Mouse (Mus musculus) hindbrain, embryonic 13.5 days (tissue): ENCODE results near the gene Ccl6. TPM values are rescaled to one million over a fixed set of nuclear protein-coding genes. Genes with fewer than 3 reads are reported as not detected.

Experiments
- ATAC-seq: fragments of 200-750 bp; cut with Nextera tagmentation; 2 replicates; pipeline ENCODE4 v1.8.0; 2017; ENCODE audit warnings: moderate TSS enrichment; ENCODE audit not compliant: low FRiP score
- H3K27ac ChIP-seq: fragments of 300-500 bp; sonication (generic); 2 replicates; pipeline ENCODE4 v1.5.1; 2015; ENCODE audit warnings: inconsistent platforms, mild to moderate bottlenecking, moderate library complexity
- H3K27me3 ChIP-seq: fragments of 300-500 bp; sonication (generic); 2 replicates; pipeline ENCODE4 v1.6.1; 2015; ENCODE audit warnings: mild to moderate bottlenecking, inconsistent platforms
- H3K36me3 ChIP-seq: fragments of 300-500 bp; sonication (generic); 2 replicates; pipeline ENCODE4 v1.6.1; 2015; ENCODE audit warnings: mild to moderate bottlenecking, inconsistent platforms
- H3K4me1 ChIP-seq: fragments of 300-500 bp; sonication (generic); replicated peaks from 2 replicates; pipeline ENCODE4 v1.6.1; 2015; ENCODE audit warnings: inconsistent platforms
- H3K4me2 ChIP-seq: fragments of 300-500 bp; sonication (generic); 2 replicates; pipeline ENCODE4 v1.6.1; 2015; ENCODE audit warnings: inconsistent platforms, mild to moderate bottlenecking, moderate library complexity
- H3K4me3 ChIP-seq: fragments of 300-500 bp; sonication (generic); 2 replicates; pipeline ENCODE4 v1.5.1; 2015; ENCODE audit warnings: mild to moderate bottlenecking, inconsistent platforms
- H3K9ac ChIP-seq: fragments of 300-500 bp; sonication (generic); 2 replicates; pipeline ENCODE4 v1.6.1; 2015; ENCODE audit warnings: mild to moderate bottlenecking, inconsistent platforms
- H3K9me3 ChIP-seq: fragments of 300-500 bp; sonication (generic); 2 replicates; pipeline ENCODE4 v1.6.1; 2016; ENCODE audit warnings: inconsistent platforms
- WGBS: fragments of 180-500 bp; shearing (Covaris S2); methylation state at CpG from one replicate; pipeline ENCODE4 v1.1.7; 2015; 5-methylcytosine and 5-hydroxymethylcytosine counted together
- polyA plus RNA-seq: library from polyadenylated mRNA; unstranded; fragments of >200 nt; fragmentation: Nextera tagmentation; extraction: Ambion mirVana; gene quantifications from 2 replicates; pipeline ENCODE4 v1.2.1, GENCODE M21; 2015

The Ccl6 gene
- 2.3 and 2.7 TPM in 2 replicates for polyA plus RNA-seq

DNA sequence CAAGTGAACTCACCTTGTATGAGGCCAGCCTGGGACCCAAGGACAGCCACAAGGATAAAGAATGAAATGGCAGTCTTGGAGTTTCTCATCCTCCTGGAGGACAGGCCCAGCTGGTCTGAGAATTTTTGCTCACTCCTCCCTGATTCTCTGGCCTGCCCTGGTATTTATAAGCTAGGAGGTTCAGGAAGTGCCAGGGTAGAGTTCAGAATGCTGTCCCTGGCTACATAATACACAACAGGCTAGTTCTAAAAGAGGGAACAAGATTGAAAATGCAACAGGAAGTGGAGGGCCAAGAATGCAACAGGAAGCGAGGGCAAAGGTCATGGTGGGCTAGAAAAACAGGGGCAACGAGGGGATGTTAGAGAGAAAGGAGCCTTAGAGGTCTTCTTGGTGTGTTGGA is at the start of gene Ccl6:
TSS of gene Ccl6 (minus strand) at position 235 of the 400 bp plus-strand sequence.
- no peak within 1 kb of the TSS for H3K9ac ChIP-seq
- H3K9me3 ChIP-seq, result no peaks in the 10 kb centered on the region
- H3K4me3 ChIP-seq, result no peak within 1 kb of the TSS
- H3K36me3 ChIP-seq, result no peaks in the 10 kb centered on the region
- WGBS, result 56% methylated on average over 2 of the region's 2 CpGs
- no peaks in the 10 kb centered on the region for H3K27me3 ChIP-seq
- H3K4me2 ChIP-seq, result no peak within 1 kb of the TSS
- no peaks in the 10 kb centered on the region for H3K4me1 ChIP-seq
- ATAC-seq, result no peak
- H3K27ac ChIP-seq, result no peak within 1 kb of the TSS

- Histone ChIP-seq H3K36me3 (no peaks in the 10 kb centered on the region), H3K4me2 (no peak overlapping the region), H3K27ac (no peak overlapping the region), H3K4me1 (no peaks in the 10 kb centered on the region), H3K4me3 (no peak overlapping the region), H3K9ac (no peak overlapping the region), H3K27me3 (no peaks in the 10 kb centered on the region), H3K9me3 (no peaks in the 10 kb centered on the region)
- 86% methylated on average over 2 of the region's 2 CpGs for WGBS
- ATAC-seq, result no peak
Measured at GRCm38 (mm10) chr11:83641216-83641615, 48.3 kb upstream of the Ccl6 start.

DNA sequence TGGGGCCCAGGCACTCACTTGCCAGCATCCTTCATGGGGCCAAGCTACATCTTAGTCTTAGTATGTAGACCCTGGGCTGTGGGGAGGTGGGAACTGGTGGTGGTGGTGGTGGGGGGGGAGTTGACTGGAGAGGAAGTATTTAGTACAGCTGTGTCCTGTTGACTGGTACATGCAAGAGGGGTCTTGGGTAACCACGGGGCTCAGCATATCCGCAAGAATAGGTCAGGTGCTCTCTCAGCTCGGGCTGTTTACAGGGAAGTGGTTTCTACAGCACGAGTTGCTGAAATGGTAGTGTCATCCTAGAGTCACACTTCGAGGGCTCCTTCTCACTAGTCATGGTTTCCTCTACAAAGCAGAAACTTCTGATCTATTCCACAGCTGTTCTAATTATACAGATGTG is 47.3 kb upstream of the Ccl6 start:
- no peaks in the 10 kb centered on the region for H3K36me3 ChIP-seq
- H3K4me2 ChIP-seq, result no peak overlapping the region
- ATAC-seq, result no peak
- WGBS, result 90% methylated on average over 5 of the region's 5 CpGs
- H3K4me1 ChIP-seq, result no peaks in the 10 kb centered on the region
- H3K27ac ChIP-seq, result no peak overlapping the region
- no peaks in the 10 kb centered on the region for H3K9me3 ChIP-seq
- H3K27me3 ChIP-seq, result no peaks in the 10 kb centered on the region
- H3K4me3 ChIP-seq, result no peak overlapping the region
- no peak overlapping the region for H3K9ac ChIP-seq

DNA sequence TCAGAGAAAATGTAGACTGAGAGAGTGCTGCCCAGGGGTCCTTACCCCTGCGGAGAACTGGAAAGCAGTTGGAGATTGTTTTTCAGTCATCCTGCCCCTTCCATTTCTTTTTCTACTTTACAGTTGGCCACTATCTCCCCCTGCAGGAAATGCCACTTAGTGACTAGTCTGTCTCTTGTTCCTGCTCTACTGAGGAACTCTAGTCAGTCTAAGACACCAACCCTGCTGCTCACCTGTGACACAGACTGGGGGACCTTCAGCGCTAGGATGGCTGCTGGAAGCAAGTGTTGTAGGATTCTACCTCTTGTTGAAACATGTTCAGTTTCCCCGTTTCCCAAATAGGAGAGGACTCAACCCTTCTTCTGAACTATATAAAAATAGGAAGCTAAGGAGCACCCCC is 46.6 kb upstream of the Ccl6 start:
- no peak for ATAC-seq

GRCm38 (mm10) chr11:83638934-83639333 is 46.0 kb upstream of the Ccl6 start:
- H3K36me3 ChIP-seq, result no peaks in the 10 kb centered on the region
- 48% methylated on average over 2 of the region's 2 CpGs for WGBS
- no peaks in the 10 kb centered on the region for H3K9me3 ChIP-seq
- no peak overlapping the region for H3K4me3 ChIP-seq
- H3K4me2 ChIP-seq, result no peak overlapping the region
- no peak for ATAC-seq
- no peak overlapping the region for H3K9ac ChIP-seq
- H3K27me3 ChIP-seq, result no peaks in the 10 kb centered on the region
- H3K4me1 ChIP-seq, result no peaks in the 10 kb centered on the region
- no peak overlapping the region for H3K27ac ChIP-seq

More for the DNA sequence above, 46.6 kb upstream of the Ccl6 start:
- no peaks in the 10 kb centered on the region for H3K36me3 ChIP-seq
- 72% methylated on average over 3 of the region's 3 CpGs for WGBS
- no peak overlapping the region for H3K9ac ChIP-seq
- no peak overlapping the region for H3K27ac ChIP-seq
- H3K4me1 ChIP-seq, result no peaks in the 10 kb centered on the region
- no peaks in the 10 kb centered on the region for H3K9me3 ChIP-seq
- H3K4me3 ChIP-seq, result no peak overlapping the region
- H3K4me2 ChIP-seq, result no peak overlapping the region
- H3K27me3 ChIP-seq, result no peaks in the 10 kb centered on the region

GRCm38 (mm10) chr11:83636742-83637235 is 43.9 kb upstream of the Ccl6 start:
- Histone ChIP-seq H3K4me2 (no peak overlapping the region), H3K9ac (no peak overlapping the region), H3K36me3 (no peaks in the 10 kb centered on the region), H3K4me1 (no peaks in the 10 kb centered on the region), H3K9me3 (no peaks in the 10 kb centered on the region), H3K27me3 (no peaks in the 10 kb centered on the region; the same call in 1 of the 2 replicates), H3K27ac (no peak overlapping the region), H3K4me3 (no peak overlapping the region)
- ATAC-seq, result no peak
- WGBS, result 98% methylated on average over 1 of the region's 1 CpGs

DNA sequence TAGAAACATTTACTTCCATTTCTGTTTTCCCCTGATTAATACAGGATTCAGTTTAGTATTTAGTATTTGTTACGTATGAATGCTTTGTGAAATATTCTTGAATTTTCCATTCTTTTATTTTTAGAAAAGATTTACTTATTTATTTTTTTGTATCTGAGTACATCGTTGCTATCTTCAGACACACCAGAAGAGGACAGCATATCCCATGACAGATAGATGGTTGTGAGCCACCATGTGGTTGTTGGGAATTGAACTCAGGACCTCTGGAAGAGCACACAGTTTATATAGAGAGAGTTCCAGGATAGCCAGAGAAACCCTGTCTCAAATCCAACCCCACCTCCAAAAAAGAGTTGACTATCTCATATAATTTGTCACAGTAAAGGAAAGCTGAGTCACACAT is 42.0 kb upstream of the Ccl6 start:
- Histone ChIP-seq H3K27me3 (no peaks in the 10 kb centered on the region; the same call in 1 of the 2 replicates), H3K4me1 (no peaks in the 10 kb centered on the region), H3K9me3 (no peaks in the 10 kb centered on the region), H3K36me3 (no peaks in the 10 kb centered on the region), H3K27ac (no peak overlapping the region), H3K9ac (no peak overlapping the region), H3K4me3 (no peak overlapping the region), H3K4me2 (no peak overlapping the region)
- WGBS, result 95% methylated on average over 2 of the region's 2 CpGs
- no peak for ATAC-seq

- WGBS, result 35% methylated on average over 4 of the region's 4 CpGs
- ATAC-seq, result no peak
- no peak overlapping the region for H3K27ac ChIP-seq
- no peaks in the 10 kb centered on the region for H3K36me3 ChIP-seq
- no peak overlapping the region for H3K4me2 ChIP-seq
- no peak overlapping the region for H3K9ac ChIP-seq
- H3K4me3 ChIP-seq, result no peak overlapping the region
- H3K4me1 ChIP-seq, result no peaks in the 10 kb centered on the region
- no peaks in the 10 kb centered on the region; the same call in 1 of the 2 replicates for H3K27me3 ChIP-seq
- H3K9me3 ChIP-seq, result no peaks in the 10 kb centered on the region
Measured at GRCm38 (mm10) chr11:83634425-83634824, 41.5 kb upstream of the Ccl6 start.

- Histone ChIP-seq H3K36me3 (no peaks in the 10 kb centered on the region), H3K4me2 (no peak overlapping the region), H3K27me3 (no peaks in the 10 kb centered on the region; the same call in 1 of the 2 replicates), H3K9ac (no peak overlapping the region), H3K9me3 (no peaks in the 10 kb centered on the region), H3K27ac (no peak overlapping the region), H3K4me3 (no peak overlapping the region), H3K4me1 (no peaks in the 10 kb centered on the region)
- ATAC-seq, result no peak
- WGBS, result 76% methylated on average over 4 of the region's 4 CpGs
Measured at GRCm38 (mm10) chr11:83632744-83633143, 39.9 kb upstream of the Ccl6 start.

- Histone ChIP-seq H3K4me2 (no peak overlapping the region), H3K9ac (no peak overlapping the region), H3K9me3 (no peaks in the 10 kb centered on the region), H3K27me3 (no peaks in the 10 kb centered on the region; the same call in 1 of the 2 replicates), H3K36me3 (no peaks in the 10 kb centered on the region), H3K4me1 (no peaks in the 10 kb centered on the region), H3K27ac (no peak overlapping the region), H3K4me3 (no peak overlapping the region)
- 82% methylated on average over 2 of the region's 2 CpGs for WGBS
- ATAC-seq, result no peak
Measured at GRCm38 (mm10) chr11:83631065-83631464, 38.2 kb upstream of the Ccl6 start.

DNA sequence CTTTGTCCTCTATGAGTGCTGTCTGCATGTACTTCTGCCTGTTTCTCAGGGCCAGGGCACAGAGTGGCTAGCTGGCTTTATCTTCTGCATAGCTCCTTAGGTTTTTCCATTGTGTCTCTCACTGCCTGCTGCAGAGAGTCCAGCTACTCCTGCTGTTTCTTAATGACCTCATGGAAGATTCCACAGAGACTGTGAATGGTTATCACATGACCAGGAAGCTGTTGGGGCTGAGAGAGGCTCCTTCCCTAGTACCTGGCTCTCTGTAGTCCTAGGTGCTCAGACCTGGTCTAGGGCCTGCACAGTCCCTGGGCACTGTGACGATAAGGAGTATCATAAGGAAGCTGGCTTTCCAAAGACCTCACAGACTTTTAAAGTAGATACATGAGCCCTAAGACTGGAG is 37.7 kb upstream of the Ccl6 start:
- H3K4me2 ChIP-seq, result no peak overlapping the region
- H3K27ac ChIP-seq, result no peak overlapping the region
- 96% methylated on average over 1 of the region's 1 CpGs for WGBS
- H3K4me1 ChIP-seq, result no peaks in the 10 kb centered on the region
- no peak overlapping the region for H3K4me3 ChIP-seq
- H3K9ac ChIP-seq, result no peak overlapping the region
- ATAC-seq, result no peak
- no peaks in the 10 kb centered on the region for H3K36me3 ChIP-seq
- no peaks in the 10 kb centered on the region; the same call in 1 of the 2 replicates for H3K27me3 ChIP-seq
- H3K9me3 ChIP-seq, result no peaks in the 10 kb centered on the region

- H3K9ac ChIP-seq, result no peak overlapping the region
- no peaks in the 10 kb centered on the region for H3K36me3 ChIP-seq
- H3K27me3 ChIP-seq, result no peaks in the 10 kb centered on the region; the same call in 1 of the 2 replicates
- WGBS, result 93% methylated on average over 9 of the region's 9 CpGs
- no peak overlapping the region for H3K4me2 ChIP-seq
- H3K27ac ChIP-seq, result no peak overlapping the region
- H3K9me3 ChIP-seq, result no peaks in the 10 kb centered on the region
- no peak overlapping the region for H3K4me3 ChIP-seq
- no peak for ATAC-seq
- no peaks in the 10 kb centered on the region for H3K4me1 ChIP-seq
Measured at GRCm38 (mm10) chr11:83628808-83629207, 35.9 kb upstream of the Ccl6 start.

GRCm38 (mm10) chr11:83623586-83623985 is 30.7 kb upstream of the Ccl6 start:
- Histone ChIP-seq H3K4me2 (no peak overlapping the region), H3K4me3 (no peak overlapping the region), H3K9me3 (no peaks in the 10 kb centered on the region), H3K27ac (no peak overlapping the region), H3K36me3 (no peaks in the 10 kb centered on the region), H3K4me1 (no peaks in the 10 kb centered on the region), H3K9ac (no peak overlapping the region), H3K27me3 (no peaks in the 10 kb centered on the region)
- WGBS, result 89% methylated on average over 3 of the region's 3 CpGs
- no peak for ATAC-seq
